Mouse (Mus musculus) right cerebral cortex, adult 18-20 months (tissue): ENCODE measurements around the gene Ociad2.

ENCODE experiments used
- DNase-seq: peaks from one replicate; pipeline ENCODE4 v3.0.0; 2022; ENCODE audit warnings: mixed read lengths

Gene Ociad2

DNA sequence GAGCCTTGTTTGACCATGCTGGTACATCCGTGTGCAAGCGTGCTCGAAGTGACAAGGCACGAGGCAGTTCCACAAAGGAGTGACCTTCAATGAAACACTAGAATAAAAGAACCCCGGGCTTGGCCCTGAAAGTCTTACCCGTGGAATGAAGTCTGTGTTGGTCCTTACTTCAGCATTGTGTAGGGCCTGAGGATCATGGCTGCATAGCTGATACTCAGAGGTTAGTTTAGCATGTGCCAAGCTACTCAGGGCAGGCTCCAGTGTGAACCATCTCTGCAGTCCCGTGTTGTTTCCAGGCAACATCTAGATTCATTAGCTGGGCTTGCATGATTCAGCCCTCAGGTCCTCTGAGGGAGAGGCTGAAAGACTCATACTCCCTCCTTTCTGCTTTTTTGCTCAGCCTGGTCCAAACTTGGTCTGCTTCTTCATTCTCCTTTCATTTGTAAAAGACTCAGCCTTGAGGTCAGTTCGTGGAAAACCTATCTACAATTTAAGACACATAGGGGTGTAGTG is at the start of gene Ociad2:
Gene Ociad2 (minus strand): TSS at position 306 of the 513 bp plus-strand sequence.
- no peak for DNase-seq

DNA sequence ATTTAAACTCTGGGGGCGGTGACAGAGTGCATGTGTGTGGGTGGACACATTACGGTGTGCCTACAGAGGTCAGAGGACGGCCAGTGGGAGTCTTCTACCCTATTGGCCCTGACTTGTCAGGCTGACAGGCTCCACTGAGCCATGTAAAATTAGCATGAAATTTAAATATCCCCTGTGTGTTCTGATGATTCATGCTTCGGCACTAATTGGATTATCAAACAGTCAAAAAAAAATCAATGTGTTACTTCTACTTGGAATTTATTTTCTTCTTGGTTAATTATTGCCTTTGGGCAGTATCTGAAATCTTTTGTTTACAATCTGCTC is 42.8 kb upstream of the Ociad2 start:
- DNase-seq = no peak

DNA sequence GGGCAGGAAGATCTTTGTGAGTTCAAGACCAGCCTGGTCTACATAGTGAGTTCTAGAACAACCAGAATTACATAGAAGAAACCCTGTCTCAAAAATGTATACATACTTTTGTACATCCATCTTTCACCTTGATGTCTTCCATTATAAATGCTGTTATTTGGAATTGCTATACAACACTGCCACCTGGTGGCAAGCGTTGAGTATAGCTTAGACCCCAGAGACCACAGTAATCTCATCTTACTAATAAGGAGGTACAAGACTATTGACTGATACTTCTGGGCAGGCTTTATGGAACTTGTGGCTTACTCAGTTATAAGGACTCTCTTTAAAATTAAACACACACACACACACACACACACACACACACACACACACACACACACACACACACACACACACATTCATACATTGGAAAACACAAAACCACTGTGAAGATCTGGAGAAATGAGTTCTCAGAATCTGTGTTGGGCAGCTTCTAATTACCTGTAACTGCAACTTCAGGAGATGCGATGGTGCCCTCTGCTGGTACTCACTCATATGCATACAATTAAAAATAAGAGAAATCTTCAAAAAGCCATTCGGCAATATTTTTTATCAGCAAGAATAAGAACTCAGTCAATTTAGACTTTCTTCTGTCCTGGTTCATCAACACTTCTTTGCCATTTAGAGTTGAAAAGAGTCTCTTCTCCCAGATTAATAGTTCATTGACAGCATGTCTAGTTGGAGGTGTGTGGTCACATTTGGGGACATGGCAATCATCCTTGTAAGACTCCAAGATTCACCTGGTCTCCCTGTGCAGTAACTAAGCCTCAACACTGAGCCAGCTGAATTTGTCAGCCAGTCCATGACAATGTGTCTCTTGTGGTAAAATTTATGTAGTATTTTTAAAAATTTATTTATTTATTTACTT is 42.2 kb upstream of the Ociad2 start:
- DNase-seq = peak; percentile 68

DNA sequence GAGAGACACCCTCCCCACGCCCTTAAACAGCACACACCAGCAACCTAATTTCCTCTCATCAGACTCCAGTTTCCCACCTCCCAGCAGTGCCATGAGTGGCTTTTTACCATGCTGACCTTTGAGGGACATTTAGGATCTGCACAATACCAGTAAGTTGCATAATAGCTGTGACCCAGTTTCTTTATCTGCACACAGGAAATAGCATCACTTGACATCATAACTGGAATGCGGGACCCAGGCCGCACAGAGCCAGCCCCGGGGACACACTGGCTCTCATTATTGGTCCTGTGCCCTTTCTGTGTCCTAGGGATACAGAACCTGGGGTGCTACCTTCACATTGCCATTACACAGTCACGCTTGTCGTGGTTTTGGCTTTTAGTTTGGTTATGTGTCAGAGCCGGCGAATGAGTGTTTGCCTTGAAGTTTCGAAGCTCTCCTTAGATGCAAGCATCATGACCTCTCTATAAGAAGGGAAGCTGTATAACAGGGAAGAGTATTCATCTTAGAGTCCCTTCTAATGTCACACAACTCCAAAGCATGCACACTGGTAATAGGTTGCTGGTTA is 41.2 kb upstream of the Ociad2 start:
- DNase-seq = no peak

DNA sequence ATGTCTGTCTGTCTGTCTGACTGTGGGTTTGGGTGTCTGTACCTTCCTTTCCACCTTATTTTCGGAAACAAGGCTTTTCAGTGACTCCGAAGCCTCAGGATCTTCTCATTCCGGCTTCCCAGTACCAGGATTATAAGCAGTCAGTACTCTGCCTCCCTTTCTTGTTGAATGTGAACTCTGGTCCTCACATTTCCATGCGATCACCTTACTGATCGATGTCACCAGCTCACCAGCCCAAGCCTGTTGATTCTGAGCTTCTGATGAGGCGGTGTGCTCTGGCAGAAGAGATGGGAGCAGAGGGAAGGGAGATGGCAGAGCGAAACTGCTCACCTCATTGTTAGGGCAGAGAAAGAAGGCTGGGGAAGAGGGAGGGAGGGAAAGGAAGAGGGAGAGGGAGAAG is 40.7 kb upstream of the Ociad2 start:
- no peak for DNase-seq

DNA sequence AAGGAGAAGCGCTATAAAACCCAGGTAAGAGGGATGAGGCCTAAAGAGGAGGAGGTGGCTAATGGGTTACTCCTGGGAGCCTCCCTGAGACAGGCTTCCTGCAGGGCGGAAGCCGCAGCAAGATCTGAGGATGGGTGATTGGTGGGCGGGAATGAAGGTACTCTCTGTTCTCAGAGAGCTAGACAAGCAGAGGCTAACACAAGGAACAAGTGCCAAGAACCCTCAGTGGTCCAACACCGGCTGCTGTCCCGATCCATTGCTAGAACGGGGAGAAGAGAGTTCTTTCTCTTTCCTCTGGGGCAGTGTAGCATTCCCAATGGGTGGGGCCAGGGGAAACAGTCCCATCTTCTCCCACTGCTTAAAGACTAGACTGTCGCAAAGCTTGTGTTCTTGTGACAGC is 40.0 kb upstream of the Ociad2 start:
- DNase-seq = peak; percentile 42

DNA sequence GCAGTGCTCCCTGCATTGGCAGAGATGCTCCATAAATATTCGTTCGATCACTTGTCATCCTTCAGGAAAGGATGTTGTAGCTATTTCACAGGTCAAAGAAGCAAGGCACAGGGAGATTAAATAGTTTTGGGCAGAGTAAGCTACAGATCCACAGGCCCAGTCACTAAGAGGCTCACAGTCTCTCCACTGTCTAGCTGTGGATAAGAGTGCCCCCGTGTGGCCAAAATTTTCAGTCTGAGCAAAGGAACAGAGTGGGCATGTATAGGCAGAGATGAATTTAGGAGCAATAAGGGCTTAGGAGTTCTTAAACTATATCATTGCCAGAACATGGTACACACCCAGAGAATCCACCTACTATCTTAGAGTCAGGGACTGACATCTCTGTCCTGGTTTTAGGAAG is 39.1 kb upstream of the Ociad2 start:
- peak; percentile 89 for DNase-seq

DNA sequence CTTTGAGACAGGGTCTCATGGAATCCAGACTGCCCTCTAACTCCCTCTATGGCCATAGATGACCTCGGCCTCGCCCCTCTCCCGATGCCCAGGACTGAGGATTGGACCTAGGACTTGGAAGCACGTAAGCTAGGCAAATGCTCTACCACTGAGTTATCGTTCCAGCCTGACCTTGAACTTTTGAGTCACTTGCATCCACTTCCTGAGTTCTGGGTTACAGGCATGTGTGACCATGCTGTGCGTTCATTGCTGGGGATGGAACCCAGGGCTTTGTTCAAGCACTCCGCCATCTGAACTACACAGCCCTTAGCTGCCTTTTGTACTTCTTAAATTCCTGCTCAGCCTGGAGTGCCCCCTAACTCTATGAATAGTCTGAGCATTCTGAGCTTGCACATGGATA is 35.7 kb upstream of the Ociad2 start:
- DNase-seq = no peak

DNA sequence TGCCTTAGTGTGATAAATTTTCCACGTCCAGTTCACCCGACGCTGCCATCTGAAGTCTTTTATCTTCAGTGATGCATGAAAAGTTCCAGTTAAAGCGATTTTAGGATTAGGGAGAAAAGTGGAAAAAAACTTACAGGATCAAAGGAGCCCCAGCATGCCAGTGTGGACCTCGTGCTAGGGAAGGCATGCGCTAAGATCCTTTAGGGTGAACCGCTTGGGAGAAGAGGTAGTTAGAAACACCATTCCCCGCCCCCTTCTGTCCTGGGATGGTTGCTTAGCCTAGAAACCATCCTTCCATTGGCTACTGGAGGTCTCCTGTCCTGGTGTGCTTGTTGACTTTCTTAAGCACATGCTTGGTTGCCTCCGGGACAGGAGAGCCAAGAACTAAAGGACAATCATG is 35.2 kb upstream of the Ociad2 start:
- no peak for DNase-seq

DNA sequence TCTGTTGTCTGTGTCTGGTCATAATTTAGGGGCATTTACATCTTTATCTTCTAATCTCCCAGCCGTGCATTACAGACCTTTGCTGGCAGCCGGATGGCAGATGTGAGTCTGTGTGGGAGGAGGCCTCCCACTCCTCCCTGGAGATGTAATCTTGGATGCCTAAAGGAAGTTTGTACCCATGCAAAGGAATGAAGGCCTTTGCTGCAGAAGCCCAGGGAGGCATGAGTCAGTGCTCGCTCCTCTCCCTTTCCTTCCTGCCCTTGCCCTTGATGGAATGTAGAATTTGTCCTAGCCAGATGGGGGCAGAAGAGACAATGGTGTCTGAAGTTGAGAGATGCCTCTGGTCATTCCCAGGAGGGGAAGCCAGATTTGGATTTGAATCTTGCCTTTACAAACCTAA is 32.4 kb upstream of the Ociad2 start:
- peak; percentile 50 for DNase-seq

DNA sequence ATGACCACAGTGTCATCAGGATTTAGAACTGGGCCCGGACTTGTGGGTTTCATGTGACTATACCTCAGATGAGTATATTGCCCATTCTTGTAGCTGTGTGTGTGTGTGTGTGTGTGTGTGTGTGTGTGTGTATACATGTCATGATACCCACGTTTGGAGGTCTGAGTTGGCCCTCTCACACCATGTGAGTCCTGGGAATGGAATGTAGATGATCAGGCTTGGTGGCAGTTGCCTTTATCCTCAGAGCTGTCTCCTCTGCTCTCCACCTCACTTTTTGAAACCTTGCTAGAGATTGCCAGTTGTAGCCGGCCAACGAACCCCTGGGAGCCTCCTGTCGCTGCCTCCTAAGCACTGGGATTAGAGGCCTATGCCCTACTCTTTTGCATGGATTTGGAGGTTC is 31.8 kb upstream of the Ociad2 start:
- DNase-seq = no peak

DNA sequence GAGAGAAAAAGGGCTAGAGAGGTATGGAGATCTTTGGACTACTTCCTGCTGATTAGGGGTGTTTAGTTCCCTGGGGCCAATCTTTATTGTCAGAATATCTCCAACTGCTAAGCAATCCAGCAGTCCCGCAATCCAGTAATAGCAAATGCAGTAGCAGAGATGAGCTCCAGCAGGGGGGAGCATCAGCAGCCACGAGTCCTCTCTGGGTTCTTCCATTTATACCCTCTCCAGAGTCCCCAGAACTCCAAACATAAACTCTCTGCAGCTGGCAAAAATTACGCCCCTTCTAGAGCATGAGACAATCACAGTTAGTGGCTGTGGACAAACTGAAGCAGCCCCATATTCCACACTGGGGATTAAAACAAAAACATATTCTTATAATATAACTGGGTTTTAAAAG is 28.9 kb upstream of the Ociad2 start:
- no peak for DNase-seq

DNA sequence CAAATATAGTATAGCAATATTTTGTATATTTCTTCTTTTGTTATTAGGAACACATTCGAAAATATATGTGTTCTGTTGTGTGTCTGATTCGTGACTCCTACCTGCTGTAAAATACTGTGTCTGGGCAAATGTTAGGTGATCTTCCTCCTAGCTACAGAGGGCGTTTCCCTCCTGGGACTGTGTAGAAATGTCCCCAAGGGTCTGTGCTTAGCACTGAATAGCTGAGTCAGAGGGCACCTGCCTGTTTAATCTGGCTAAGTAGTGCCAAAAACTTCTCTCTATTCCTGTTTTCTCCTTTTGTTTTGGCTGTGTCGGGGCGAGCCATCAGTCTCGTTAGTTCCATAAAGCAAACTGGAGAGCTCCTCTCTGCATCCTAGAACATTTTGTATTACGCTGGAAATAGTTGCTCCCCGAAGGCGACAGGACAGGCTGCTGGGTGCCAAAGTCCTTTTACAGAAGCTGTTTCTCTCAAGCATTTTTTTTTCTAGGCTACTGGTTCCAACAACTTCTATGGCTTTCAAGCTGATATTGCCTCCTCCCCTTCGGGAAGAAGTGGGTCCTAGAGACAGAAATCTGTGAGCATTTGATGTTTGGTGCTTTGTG is 28.1 kb upstream of the Ociad2 start:
- DNase-seq = peak; percentile 71

DNA sequence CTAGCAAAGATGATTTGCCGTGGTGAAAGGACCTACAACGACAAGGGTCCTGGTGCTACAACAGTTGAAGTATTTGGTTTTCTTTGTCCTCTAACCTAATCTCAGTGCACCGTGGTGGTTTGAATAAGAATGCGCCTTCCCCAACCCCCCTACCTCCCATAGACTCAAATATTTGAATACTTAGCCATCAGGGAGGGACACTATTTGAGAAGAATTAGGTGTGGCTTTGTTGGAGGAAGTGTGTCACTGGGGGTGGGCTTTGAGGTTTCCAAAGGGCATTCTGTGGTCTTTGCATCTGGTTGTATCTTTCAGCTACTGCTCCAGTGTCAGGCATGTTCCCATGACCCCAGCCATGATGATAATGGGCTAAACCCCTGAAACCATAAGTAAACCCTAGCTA is 27.1 kb upstream of the Ociad2 start:
- DNase-seq = no peak

DNA sequence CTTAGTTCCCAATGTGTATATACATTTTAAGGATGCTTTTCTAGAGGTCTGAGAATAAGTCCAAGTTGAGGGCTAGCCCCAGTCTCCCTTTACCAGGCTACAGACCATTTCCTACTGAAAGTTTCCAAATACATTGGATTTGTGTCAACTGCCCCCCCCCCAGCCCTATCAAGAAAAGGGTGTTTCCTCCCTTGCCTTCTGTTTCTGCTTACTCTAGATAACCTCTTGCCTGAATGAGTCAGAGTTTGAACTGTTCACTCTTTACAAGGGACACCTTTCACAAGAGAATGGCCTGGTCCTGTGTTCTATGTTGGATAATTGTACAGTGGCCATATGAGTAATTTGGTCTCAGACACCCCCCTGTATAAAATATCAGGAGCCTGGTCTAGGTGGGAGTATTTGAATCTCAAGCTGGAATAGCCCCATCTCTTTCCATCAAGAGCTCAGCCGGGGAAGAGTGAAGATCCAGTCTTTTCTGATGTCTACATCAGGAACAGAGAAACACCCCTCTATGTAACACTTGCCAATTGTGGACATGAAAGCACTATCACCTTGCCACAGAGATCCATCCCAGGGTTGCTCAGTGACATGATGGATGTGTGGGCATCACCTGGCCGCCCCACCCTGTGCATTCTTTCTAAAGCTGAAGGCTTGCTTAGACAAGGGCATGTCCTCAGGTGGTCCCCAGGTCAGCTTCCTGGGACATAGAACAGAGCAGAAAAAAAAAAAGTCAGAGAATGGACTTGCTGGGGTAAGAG is 23.5 kb upstream of the Ociad2 start:
- DNase-seq = no peak

DNA sequence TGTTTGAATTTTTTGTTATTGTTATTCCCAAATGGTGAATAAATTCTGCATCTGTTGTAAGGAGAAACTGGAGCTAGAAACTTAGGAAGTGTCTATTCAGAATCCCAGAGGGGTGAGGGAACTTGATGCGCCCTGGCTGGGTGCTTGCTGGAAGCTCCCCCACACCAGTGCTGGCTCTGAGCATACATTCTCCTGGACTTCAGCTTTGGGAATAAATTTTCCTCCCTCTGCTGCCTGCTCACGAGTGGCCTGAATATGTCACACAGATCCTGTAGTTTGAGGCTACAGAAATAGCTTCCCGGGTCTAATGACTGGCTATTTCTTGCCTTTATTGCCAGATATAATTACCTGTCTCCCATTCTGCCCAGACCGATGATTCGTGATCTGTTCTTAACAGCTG is 22.0 kb upstream of the Ociad2 start:
- no peak for DNase-seq

DNA sequence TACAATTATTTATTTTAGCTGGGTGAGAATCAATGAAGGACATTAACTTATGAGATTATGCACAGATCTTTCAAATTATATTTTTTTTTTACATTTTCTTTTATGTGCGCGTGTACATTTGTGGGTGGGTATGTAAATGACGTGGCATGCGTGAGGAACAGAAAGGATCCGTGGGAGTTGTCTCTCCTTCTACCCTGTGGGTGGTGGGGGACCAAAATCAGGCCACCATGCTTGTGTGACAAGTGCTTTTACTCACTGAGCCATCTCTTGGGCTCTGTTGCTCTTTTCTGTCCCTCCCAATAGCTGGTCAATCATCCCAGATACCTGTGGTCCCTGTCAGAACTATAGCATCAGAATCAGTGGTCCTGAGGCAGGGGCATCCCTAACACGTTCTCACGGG is 21.5 kb upstream of the Ociad2 start:
- DNase-seq = peak; percentile 59

DNA sequence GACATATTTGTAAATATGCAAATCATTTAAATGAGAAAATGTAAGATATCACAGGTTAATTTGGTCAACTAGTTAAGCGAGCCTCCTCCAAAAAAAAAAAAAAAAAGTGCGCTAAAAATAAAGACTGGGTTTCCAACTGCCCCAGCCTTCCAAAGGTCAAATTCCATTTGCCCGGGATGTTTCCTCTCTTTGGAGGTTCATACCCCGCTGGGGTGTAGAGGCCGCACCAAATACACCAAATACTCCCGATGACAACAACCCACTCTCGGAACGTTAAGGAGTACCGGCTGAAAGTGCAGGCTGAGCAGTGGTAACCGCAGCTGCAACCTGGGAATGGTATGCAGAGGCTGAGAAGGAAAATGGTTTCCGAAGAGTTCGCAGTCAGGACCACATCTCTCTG is 19.4 kb upstream of the Ociad2 start:
- DNase-seq = no peak

DNA sequence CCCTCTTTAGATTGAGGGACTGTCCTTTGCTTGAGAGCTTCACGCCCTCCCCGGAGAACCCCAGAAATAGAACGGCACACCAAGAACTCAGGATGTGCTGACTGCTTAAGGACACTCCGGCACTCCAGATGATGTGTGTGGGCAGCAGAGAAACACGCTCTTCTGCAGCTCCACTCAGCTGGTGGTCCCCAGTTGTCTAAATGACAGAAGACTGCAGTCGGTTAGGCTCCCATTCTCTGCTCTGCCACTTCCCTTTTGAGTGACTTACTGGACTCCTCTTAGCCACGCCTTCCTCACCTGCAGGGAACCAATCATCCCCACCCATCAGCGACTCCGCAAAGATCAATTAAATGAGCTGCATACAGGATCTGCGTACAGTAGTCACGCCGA is 18.9 kb upstream of the Ociad2 start:
- peak; percentile 90 for DNase-seq

DNA sequence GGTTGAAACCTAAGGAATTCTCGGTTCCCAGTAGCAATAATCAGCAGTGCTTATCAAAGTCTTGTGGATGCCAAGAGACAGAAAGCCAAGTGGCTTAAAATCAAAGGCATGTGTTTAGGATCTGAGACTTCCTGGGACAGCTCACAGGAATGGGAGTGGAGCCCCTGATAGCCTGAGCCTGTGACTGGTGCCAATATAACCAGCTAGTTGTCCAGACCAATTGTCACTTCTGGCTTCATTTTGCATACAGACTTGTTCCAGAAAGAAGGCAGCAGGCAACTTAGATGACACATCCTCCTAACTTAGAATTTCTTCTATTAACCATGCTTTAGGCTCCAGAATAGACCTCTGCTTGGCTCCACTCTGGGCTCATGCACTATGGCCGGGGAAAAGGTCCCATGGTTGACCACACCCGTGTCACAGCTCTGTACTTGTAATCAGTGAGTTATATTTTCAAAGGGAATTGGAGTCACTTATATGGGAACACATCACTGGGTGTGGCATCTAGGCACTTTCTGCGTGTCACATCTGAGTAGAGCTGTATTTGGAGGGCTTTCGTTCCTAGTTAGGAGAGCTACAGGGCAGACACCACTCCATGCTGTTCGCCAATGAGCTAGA is 18.4 kb upstream of the Ociad2 start:
- DNase-seq = no peak

DNA sequence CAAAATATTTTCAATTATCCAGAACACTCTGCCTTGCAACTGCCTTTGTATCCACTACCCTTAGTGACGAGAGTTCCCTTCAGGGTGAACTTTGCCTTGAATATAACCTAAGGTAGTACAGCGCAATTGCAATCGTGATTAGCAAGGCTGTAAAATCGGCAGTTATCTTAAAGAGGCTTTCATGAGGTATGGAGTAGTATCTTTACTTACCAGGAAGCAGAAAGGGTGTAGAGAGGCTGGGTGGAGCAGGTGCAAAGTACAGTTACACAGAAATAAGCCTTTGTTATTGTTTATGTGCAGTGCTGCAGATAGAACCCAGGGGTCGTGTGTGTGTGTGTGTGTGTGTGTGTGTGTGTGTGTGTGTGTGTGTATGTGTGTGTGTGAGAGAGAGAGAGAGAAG is 14.6 kb upstream of the Ociad2 start:
- DNase-seq = no peak

DNA sequence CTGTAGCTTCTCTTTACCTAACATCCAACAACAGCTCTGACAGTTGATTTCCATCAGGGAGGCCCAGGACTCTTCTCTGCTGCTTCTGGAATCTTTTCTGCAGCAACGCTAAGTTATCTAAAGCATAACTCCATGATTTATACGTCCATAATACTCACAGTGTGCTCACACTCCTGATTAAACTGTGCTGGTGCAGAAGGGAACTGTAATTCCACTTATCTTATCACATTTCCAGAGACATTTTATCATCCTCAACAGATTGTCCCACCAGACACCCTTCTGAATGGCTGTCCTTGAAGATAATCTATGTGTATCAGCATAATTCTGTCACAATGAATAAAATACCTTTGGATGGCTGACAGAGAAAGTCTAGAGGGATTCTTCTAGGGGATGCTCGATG is 13.2 kb upstream of the Ociad2 start:
- DNase-seq = no peak

DNA sequence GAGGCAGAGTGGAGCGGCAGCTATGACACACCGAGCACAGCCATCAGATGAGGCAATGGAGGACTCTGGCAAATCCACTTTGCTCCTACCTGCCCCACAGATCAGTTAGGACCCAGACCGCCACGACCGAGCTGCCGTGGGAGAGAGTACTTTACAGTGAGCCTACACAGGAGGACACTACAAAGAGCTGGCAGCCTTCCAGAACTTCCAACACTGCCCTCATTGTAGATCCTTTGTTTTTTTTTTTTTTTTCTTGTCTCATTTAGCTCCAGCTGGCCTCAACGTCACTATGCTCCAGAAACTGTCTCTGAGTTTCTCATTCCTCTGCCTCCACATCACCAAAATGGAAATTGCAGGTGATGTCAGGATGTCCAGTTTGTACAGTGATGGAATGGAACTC is 12.7 kb upstream of the Ociad2 start:
- no peak for DNase-seq
